Mouse (Mus musculus): ENCODE results near the gene Hs6st2. TPM values are rescaled to one million over a fixed set of nuclear protein-coding genes. Genes with fewer than 3 reads are reported as not detected.

The Hs6st2 gene
- total and polyA plus RNA-seq, 3 experiments, result not detected

- H3K4me1 ChIP-seq (ENCODE audit: control insufficient read depth in 1 of 2, insufficient read depth in 2 of 2, low read length in 2 of 2), result peaks cover 0 to 7% of the 10 kb centered on the region in 2 experiments; a peak in 2 of 4 replicates
- H3K27me3 ChIP-seq (ENCODE audit: control insufficient read depth in 1 of 2, insufficient read depth in 2 of 2, low read length in 2 of 2), result no peaks in the 10 kb centered on the region
- TF ChIP-seq RAD21 (IDR thresholded peaks at IDR 0.05; ENCODE audit: low read depth, low read length), result no peak
- TF ChIP-seq CTCF (IDR thresholded peaks at IDR 0.05 in 2 of 3, conservative IDR thresholded peaks at IDR 0.05 in 1 of 3; ENCODE audit: control insufficient read depth in 1 of 3, insufficient read depth in 1 of 3, low read depth in 2 of 3, low read length in 3 of 3, poor library complexity in 1 of 3, severe bottlenecking in 1 of 3), result no peak
- TF ChIP-seq POLR2AphosphoS2 (IDR thresholded peaks at IDR 0.05; ENCODE audit: low read length), result no peak
- TF ChIP-seq ZC3H11A (IDR thresholded peaks at IDR 0.05; ENCODE audit: low read depth, low read length), result no peak
- TF ChIP-seq HCFC1 (IDR thresholded peaks at IDR 0.05; ENCODE audit: low read depth, low read length), result no peak
- no peak for TF ChIP-seq GATA1 (IDR thresholded peaks at IDR 0.05; ENCODE audit: low read depth, low read length)
- no peak for TF ChIP-seq ZMIZ1 (IDR thresholded peaks at IDR 0.05; ENCODE audit: low read depth, low read length)
- TF ChIP-seq E2F4 (IDR thresholded peaks at IDR 0.05; ENCODE audit: borderline replicate concordance, low read depth, low read length), result no peak
- TF ChIP-seq NRF1 (IDR thresholded peaks at IDR 0.05; ENCODE audit: insufficient read depth, low read depth, low read length, poor library complexity, severe bottlenecking), result no peak
- no peak for DNase-seq (ENCODE audit: low read depth, low spot score)
- H3K36me3 ChIP-seq (ENCODE audit: control insufficient read depth in 1 of 2, insufficient read depth in 2 of 2, low read length in 2 of 2), result peaks cover 0 to 4% of the 10 kb centered on the region in 2 experiments; a peak in 2 of 4 replicates
- no peaks in the 10 kb centered on the region for H3K79me2 ChIP-seq (ENCODE audit: control insufficient read depth, insufficient read depth, low read length, poor library complexity)
- H3K9ac ChIP-seq (ENCODE audit: control insufficient read depth, low read depth, low read length, poor library complexity, severe bottlenecking), result no peak overlapping the region
- no peak overlapping the region for H3K27ac ChIP-seq (ENCODE audit: control insufficient read depth, low read depth, low read length)
- H3K9me3 ChIP-seq (replicated peaks; ENCODE audit: insufficient read depth, low read length), result no peaks in the 10 kb centered on the region
- H3K4me3 ChIP-seq (ENCODE audit: control insufficient read depth in 1 of 2, insufficient read depth in 1 of 2, low read depth in 2 of 2, low read length in 2 of 2), result no peak overlapping the region
Measured at GRCm38 (mm10) chrX:51681170-51681667, 437 bp downstream of the Hs6st2 start.

- no peak for TF ChIP-seq USF1 (IDR thresholded peaks at IDR 0.05; ENCODE audit: low read depth, low read length)
- no peak for TF ChIP-seq ZC3H11A (IDR thresholded peaks at IDR 0.05; ENCODE audit: low read depth, low read length)
- TF ChIP-seq MYC (IDR thresholded peaks at IDR 0.05; ENCODE audit: low read depth, low read length), result no peak
- TF ChIP-seq RCOR1 (IDR thresholded peaks at IDR 0.05; ENCODE audit: low read depth, low read length), result no peak
- no peak for TF ChIP-seq MYB (IDR thresholded peaks at IDR 0.05; ENCODE audit: low read depth, low read length)
- no peak for TF ChIP-seq TAL1 (IDR thresholded peaks at IDR 0.05; ENCODE audit: low read length)
- TF ChIP-seq RAD21 (IDR thresholded peaks at IDR 0.05; ENCODE audit: low read depth, low read length), result no peak
- TF ChIP-seq ZKSCAN1 (IDR thresholded peaks at IDR 0.05; ENCODE audit: low read depth, low read length), result no peak
- no peak for TF ChIP-seq POLR2AphosphoS5 (IDR thresholded peaks at IDR 0.05; ENCODE audit: borderline replicate concordance, low read depth, low read length)
- no peak for TF ChIP-seq BHLHE40 (IDR thresholded peaks at IDR 0.05; ENCODE audit: borderline replicate concordance, low read depth, low read length)
- TF ChIP-seq MEF2A (IDR thresholded peaks at IDR 0.05; ENCODE audit: extremely low read depth, insufficient replicate concordance, low read depth, low read length, poor library complexity, severe bottlenecking), result no peak
- no peak for TF ChIP-seq KAT2A (conservative IDR thresholded peaks at IDR 0.05; ENCODE audit: low read depth, low read length)
- no peak for TF ChIP-seq CHD1 (IDR thresholded peaks at IDR 0.05; ENCODE audit: low read depth, low read length)
- no peak for TF ChIP-seq POLR2A (IDR thresholded peaks at IDR 0.05; ENCODE audit: control insufficient read depth in 1 of 2, insufficient read depth in 1 of 2, low read depth in 1 of 2, low read length in 2 of 2, poor library complexity in 1 of 2)
- TF ChIP-seq USF2 (IDR thresholded peaks at IDR 0.05; ENCODE audit: borderline replicate concordance in 1 of 2, insufficient read depth in 1 of 2, low read depth in 1 of 2, low read length in 2 of 2), result no peak
- TF ChIP-seq ETS1 (IDR thresholded peaks at IDR 0.05; ENCODE audit: low read depth, low read length), result no peak
Measured at GRCm38 (mm10) chrX:51680428-51681169, 1.1 kb downstream of the Hs6st2 start.

More at GRCm38 (mm10) chrX:51680428-51681169, 1.1 kb downstream of the Hs6st2 start:
- H3K36me3 ChIP-seq (ENCODE audit: control insufficient read depth in 1 of 2, insufficient read depth in 2 of 2, low read length in 2 of 2), result peaks cover 0 to 2% of the 10 kb centered on the region in 2 experiments; a peak in 2 of 4 replicates
- no peak overlapping the region for H3K9ac ChIP-seq (ENCODE audit: control insufficient read depth, low read depth, low read length, poor library complexity, severe bottlenecking)
- H3K79me2 ChIP-seq (ENCODE audit: control insufficient read depth, insufficient read depth, low read length, poor library complexity), result no peaks in the 10 kb centered on the region
- no peak for DNase-seq (ENCODE audit: low read depth, low spot score)
- no peak overlapping the region for H3K4me3 ChIP-seq (ENCODE audit: control insufficient read depth in 1 of 2, insufficient read depth in 1 of 2, low read depth in 2 of 2, low read length in 2 of 2)
- no peaks in the 10 kb centered on the region for H3K9me3 ChIP-seq (replicated peaks; ENCODE audit: insufficient read depth, low read length)
- H3K4me1 ChIP-seq (ENCODE audit: control insufficient read depth in 1 of 2, insufficient read depth in 2 of 2, low read length in 2 of 2), result peaks cover 0 to 4% of the 10 kb centered on the region in 2 experiments; a peak in 2 of 4 replicates
- no peaks in the 10 kb centered on the region for H3K27me3 ChIP-seq (ENCODE audit: control insufficient read depth in 1 of 2, insufficient read depth in 2 of 2, low read length in 2 of 2)
- H3K27ac ChIP-seq (ENCODE audit: control insufficient read depth, low read depth, low read length), result no peak overlapping the region

Measured in MEL (cell line).